Mouse (Mus musculus) kidney, adult 2 months (tissue): ENCODE measurements around the gene Rbp2. TPM values are rescaled to one million over a fixed set of nuclear protein-coding genes. Genes with fewer than 3 reads are reported as not detected.

Experiments used
- DNase-seq: peaks from one replicate; pipeline ENCODE4 v3.0.0; 2021
- H3K27ac ChIP-seq: fragments of 200-500 bp; 2 replicates; pipeline ENCODE4 v1.5.1; 2012; ENCODE audit warnings: low read depth, low read length, control low read depth, inconsistent platforms; ENCODE audit not compliant: insufficient read depth
- H3K27me3 ChIP-seq: fragments of 200-500 bp; replicated peaks from 2 replicates; pipeline ENCODE4 v1.6.1; 2012; ENCODE audit warnings: mild to moderate bottlenecking, moderate library complexity, low read length, inconsistent platforms; ENCODE audit not compliant: control insufficient read depth, insufficient read depth
- H3K36me3 ChIP-seq: fragments of 200-500 bp; 2 replicates; pipeline ENCODE4 v1.6.1; 2012; ENCODE audit warnings: mild to moderate bottlenecking, moderate library complexity, low read length, inconsistent platforms; ENCODE audit not compliant: control insufficient read depth, insufficient read depth
- H3K4me1 ChIP-seq: fragments of 200-500 bp; 2 replicates; pipeline ENCODE4 v1.6.1; 2011; ENCODE audit warnings: low read length; ENCODE audit not compliant: control insufficient read depth, insufficient read depth
- H3K4me3 ChIP-seq: fragments of 200-500 bp; 2 replicates; pipeline ENCODE4 v1.5.1; 2011; ENCODE audit warnings: mild to moderate bottlenecking, low read depth, low read length, control low read depth; ENCODE audit not compliant: insufficient read depth
- CTCF ChIP-seq: fragments of 200-500 bp; conservative IDR thresholded peaks from 2 replicates; pipeline ENCODE4 v1.5.1; 2011; ENCODE audit warnings: low read depth, mild to moderate bottlenecking, control low read depth, low read length, moderate library complexity, mixed read lengths; ENCODE audit not compliant: insufficient read depth, insufficient read length
- POLR2A ChIP-seq: fragments of 200-500 bp; IDR thresholded peaks from one replicate; pipeline ENCODE4 v1.6.1; 2011; ENCODE audit warnings: low read depth, low read length, control low read depth
- WGBS: fragments of 180-500 bp; shearing (Covaris S2); methylation state at CpG from one replicate; pipeline ENCODE4 v1.1.7; 2018; 5-methylcytosine and 5-hydroxymethylcytosine counted together
- polyA plus RNA-seq: library from polyadenylated mRNA; depleted of rRNA; stranded (reverse); fragments of >200 nt; gene quantifications from 2 replicates; pipeline ENCODE4 v1.2.3, GENCODE M21; 2012

Rbp2 gene
- polyA plus RNA-seq, 1 experiment = not detected

- 83% methylated on average over 7 of the region's 7 CpGs for WGBS
- Histone ChIP-seq H3K36me3 (no peaks in the 10 kb centered on the region), H3K27ac (no peak overlapping the region), H3K4me3 (no peak overlapping the region), H3K27me3 (no peaks in the 10 kb centered on the region), H3K4me1 (no peaks in the 10 kb centered on the region)
- TF ChIP-seq POLR2A (no peak), CTCF (no peak)
- DNase-seq = peak; percentile 3
Observed at GRCm38 (mm10) chr9:98524786-98525542, 39.0 kb downstream of the Rbp2 start.

GRCm38 (mm10) chr9:98525543-98525924, 39.6 kb downstream of the Rbp2 start:
- H3K36me3 ChIP-seq = no peaks in the 10 kb centered on the region
- WGBS = 68% methylated on average over 7 of the region's 7 CpGs
- no peaks in the 10 kb centered on the region for H3K4me1 ChIP-seq
- no peaks in the 10 kb centered on the region for H3K27me3 ChIP-seq
- H3K27ac ChIP-seq = no peak overlapping the region
- TF ChIP-seq CTCF (no peak), POLR2A (no peak)
- DNase-seq = no peak
- no peak overlapping the region for H3K4me3 ChIP-seq

GRCm38 (mm10) chr9:98527226-98527625, 41.3 kb downstream of the Rbp2 start:
- TF ChIP-seq POLR2A (no peak), CTCF (no peak)
- Histone ChIP-seq H3K4me3 (no peak overlapping the region), H3K36me3 (no peaks in the 10 kb centered on the region), H3K27ac (no peak overlapping the region), H3K4me1 (no peaks in the 10 kb centered on the region), H3K27me3 (no peaks in the 10 kb centered on the region)
- WGBS = 42% methylated on average over 7 of the region's 7 CpGs
- peak; percentile 54 for DNase-seq

GRCm38 (mm10) chr9:98529776-98530175, 43.9 kb downstream of the Rbp2 start:
- no peak for DNase-seq
- no peak for TF ChIP-seq POLR2A
- no peak for TF ChIP-seq CTCF
- Histone ChIP-seq H3K4me3 (no peak overlapping the region), H3K36me3 (no peaks in the 10 kb centered on the region), H3K27ac (no peak overlapping the region), H3K27me3 (no peaks in the 10 kb centered on the region), H3K4me1 (no peaks in the 10 kb centered on the region)
- WGBS = 71% methylated on average over 4 of the region's 4 CpGs

GRCm38 (mm10) chr9:98530999-98531398, 45.1 kb downstream of the Rbp2 start:
- H3K27ac ChIP-seq = no peak overlapping the region
- no peaks in the 10 kb centered on the region for H3K4me1 ChIP-seq
- no peak overlapping the region for H3K4me3 ChIP-seq
- TF ChIP-seq POLR2A (no peak), CTCF (no peak)
- no peaks in the 10 kb centered on the region for H3K27me3 ChIP-seq
- H3K36me3 ChIP-seq = no peaks in the 10 kb centered on the region
- WGBS = 38% methylated on average over 2 of the region's 2 CpGs
- no peak for DNase-seq

GRCm38 (mm10) chr9:98534675-98535280, 48.9 kb downstream of the Rbp2 start:
- H3K36me3 ChIP-seq = no peaks in the 10 kb centered on the region
- H3K4me3 ChIP-seq = no peak overlapping the region
- TF ChIP-seq CTCF (no peak), POLR2A (no peak)
- H3K27ac ChIP-seq = no peak overlapping the region
- WGBS = 62% methylated on average over 4 of the region's 4 CpGs
- no peaks in the 10 kb centered on the region for H3K27me3 ChIP-seq
- peak; percentile 5 for DNase-seq
- H3K4me1 ChIP-seq = no peaks in the 10 kb centered on the region

GRCm38 (mm10) chr9:98535763-98536162, 49.8 kb downstream of the Rbp2 start:
- H3K27me3 ChIP-seq = no peaks in the 10 kb centered on the region
- H3K4me3 ChIP-seq = no peak overlapping the region
- no peak for DNase-seq
- H3K36me3 ChIP-seq = no peaks in the 10 kb centered on the region
- TF ChIP-seq CTCF (peak; percentile 30), POLR2A (no peak)
- no peaks in the 10 kb centered on the region for H3K4me1 ChIP-seq
- no peak overlapping the region for H3K27ac ChIP-seq
